Mouse (Mus musculus): ENCODE results near the gene Pnpla1. TPM values are rescaled to one million over a fixed set of nuclear protein-coding genes. Genes with fewer than 3 reads are reported as not detected.
"Not testable (repeated sequence)": the region's sequence is repeated elsewhere in the genome, so short reads cannot be mapped to it uniquely, and the experiment has no call there.

The Pnpla1 gene
- polyA plus RNA-seq (2014; fragmentation: Nextera tagmentation; extraction: Ambion mirVana) = 0.07 TPM in 1 of 2 replicates, not detected in the other

- H3K4me2 ChIP-seq (ENCODE audit: low read depth, low read length) = no peak within 1 kb of the TSS
- H3K9ac ChIP-seq (replicated peaks; ENCODE audit: low read depth, low read length) = no peak within 1 kb of the TSS
- H3K27ac ChIP-seq (ENCODE audit: low read depth, low read length) = no peak within 1 kb of the TSS
- peaks cover 3% of the 10 kb centered on the region; the same call in 1 of the 2 replicates for H3K9me3 ChIP-seq (ENCODE audit: control insufficient read depth, low read length)
- H3K4me3 ChIP-seq (ENCODE audit: low read depth, low read length) = no peak within 1 kb of the TSS
- 31% methylated on average over 12 of the region's 12 CpGs for WGBS
- H3K36me3 ChIP-seq (ENCODE audit: control insufficient read depth, insufficient read depth, low read length) = no peaks in the 10 kb centered on the region
- no peaks in the 10 kb centered on the region for H3K27me3 ChIP-seq (ENCODE audit: control insufficient read depth, insufficient read depth, low read length)
- no peak for ATAC-seq (ENCODE audit: low read depth)
- H3K4me1 ChIP-seq (ENCODE audit: control insufficient read depth, insufficient read depth, low read length) = no peaks in the 10 kb centered on the region
Measured at GRCm38 (mm10) chr17:28858205-28858604, at the start of gene Pnpla1. Gene Pnpla1, plus strand, starts transcription at chr17:28858411.

- over 99% methylated on average over 8 of the region's 8 CpGs for WGBS
- Histone ChIP-seq H3K9ac (replicated peaks; ENCODE audit: low read depth, low read length) (no peak overlapping the region), H3K27me3 (ENCODE audit: control insufficient read depth, insufficient read depth, low read length) (no peaks in the 10 kb centered on the region), H3K36me3 (ENCODE audit: control insufficient read depth, insufficient read depth, low read length) (peaks cover 28% of the 10 kb centered on the region), H3K4me1 (ENCODE audit: control insufficient read depth, insufficient read depth, low read length) (no peaks in the 10 kb centered on the region), H3K27ac (ENCODE audit: low read depth, low read length) (no peak overlapping the region), H3K9me3 (ENCODE audit: control insufficient read depth, low read length) (no peaks in the 10 kb centered on the region), H3K4me3 (ENCODE audit: low read depth, low read length) (no peak overlapping the region), H3K4me2 (ENCODE audit: low read depth, low read length) (no peak overlapping the region)
- ATAC-seq (ENCODE audit: low read depth) = no peak
Measured at GRCm38 (mm10) chr17:28808714-28809113, 49.5 kb upstream of the Pnpla1 start.

- H3K4me3 ChIP-seq (ENCODE audit: low read depth, low read length) = no peak overlapping the region
- H3K36me3 ChIP-seq (ENCODE audit: control insufficient read depth, insufficient read depth, low read length) = peaks cover 32% of the 10 kb centered on the region
- no peak for ATAC-seq (ENCODE audit: low read depth)
- H3K27me3 ChIP-seq (ENCODE audit: control insufficient read depth, insufficient read depth, low read length) = no peaks in the 10 kb centered on the region
- H3K4me1 ChIP-seq (ENCODE audit: control insufficient read depth, insufficient read depth, low read length) = no peaks in the 10 kb centered on the region
- H3K9me3 ChIP-seq (ENCODE audit: control insufficient read depth, low read length) = no peaks in the 10 kb centered on the region
- H3K4me2 ChIP-seq (ENCODE audit: low read depth, low read length) = no peak overlapping the region
- WGBS = 98% methylated on average over 10 of the region's 10 CpGs
- no peak overlapping the region for H3K27ac ChIP-seq (ENCODE audit: low read depth, low read length)
- H3K9ac ChIP-seq (replicated peaks; ENCODE audit: low read depth, low read length) = no peak overlapping the region
Measured at GRCm38 (mm10) chr17:28809175-28809831, 48.9 kb upstream of the Pnpla1 start.

- H3K9ac ChIP-seq (replicated peaks; ENCODE audit: low read depth, low read length) = no peak overlapping the region
- 94% methylated on average over 10 of the region's 10 CpGs for WGBS
- no peak overlapping the region for H3K27ac ChIP-seq (ENCODE audit: low read depth, low read length)
- no peak for ATAC-seq (ENCODE audit: low read depth)
- H3K4me1 ChIP-seq (ENCODE audit: control insufficient read depth, insufficient read depth, low read length) = no peaks in the 10 kb centered on the region
- H3K9me3 ChIP-seq (ENCODE audit: control insufficient read depth, low read length) = no peaks in the 10 kb centered on the region
- H3K36me3 ChIP-seq (ENCODE audit: control insufficient read depth, insufficient read depth, low read length) = peaks cover 45% of the 10 kb centered on the region
- H3K4me3 ChIP-seq (ENCODE audit: low read depth, low read length) = no peak overlapping the region
- no peak overlapping the region for H3K4me2 ChIP-seq (ENCODE audit: low read depth, low read length)
- H3K27me3 ChIP-seq (ENCODE audit: control insufficient read depth, insufficient read depth, low read length) = no peaks in the 10 kb centered on the region
Measured at GRCm38 (mm10) chr17:28812345-28812744, 45.9 kb upstream of the Pnpla1 start.

- Histone ChIP-seq H3K9ac (replicated peaks; ENCODE audit: low read depth, low read length) (no peak overlapping the region), H3K4me1 (ENCODE audit: control insufficient read depth, insufficient read depth, low read length) (no peaks in the 10 kb centered on the region), H3K27me3 (ENCODE audit: control insufficient read depth, insufficient read depth, low read length) (no peaks in the 10 kb centered on the region), H3K4me3 (ENCODE audit: low read depth, low read length) (no peak overlapping the region), H3K4me2 (ENCODE audit: low read depth, low read length) (no peak overlapping the region), H3K36me3 (ENCODE audit: control insufficient read depth, insufficient read depth, low read length) (peaks cover 61% of the 10 kb centered on the region), H3K27ac (ENCODE audit: low read depth, low read length) (no peak overlapping the region), H3K9me3 (ENCODE audit: control insufficient read depth, low read length) (no peaks in the 10 kb centered on the region)
- WGBS = 94% methylated on average over 18 of the region's 18 CpGs
- no peak for ATAC-seq (ENCODE audit: low read depth)
Measured at GRCm38 (mm10) chr17:28814529-28815097, 43.6 kb upstream of the Pnpla1 start.

DNA sequence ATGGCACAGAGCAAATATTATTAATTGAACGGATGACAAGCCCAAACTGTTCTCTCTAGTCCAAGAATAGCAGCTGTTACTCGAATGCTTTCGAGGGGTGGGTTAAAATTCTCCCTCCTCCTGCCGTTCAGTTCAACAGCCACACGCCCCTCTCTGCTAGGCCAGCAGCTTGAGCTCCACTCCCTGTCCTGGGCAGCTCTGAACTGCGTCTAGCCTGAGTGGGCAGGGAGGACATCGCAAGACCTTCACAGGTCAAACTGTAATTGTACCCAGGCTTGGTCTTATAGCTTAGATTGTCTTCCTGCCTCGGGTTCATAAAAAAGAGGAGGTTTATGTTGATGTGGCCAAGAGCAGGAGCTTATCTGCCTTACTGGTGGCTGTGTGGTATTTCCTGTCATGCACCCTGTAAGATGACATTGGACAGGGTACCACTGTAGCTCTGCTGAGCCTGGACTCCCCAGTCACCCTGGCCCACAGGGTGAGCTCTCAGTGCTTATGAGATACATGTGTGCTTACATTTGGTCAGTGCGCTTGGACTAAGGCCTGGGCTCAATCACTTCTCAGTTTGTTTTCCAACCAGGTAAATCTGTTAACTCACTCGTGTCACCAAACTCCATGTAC is 42.7 kb upstream of the Pnpla1 start:
- 94% methylated on average over 10 of the region's 10 CpGs for WGBS
- ATAC-seq (ENCODE audit: low read depth) = no peak
- H3K4me3 ChIP-seq (ENCODE audit: low read depth, low read length) = no peak overlapping the region
- H3K9ac ChIP-seq (replicated peaks; ENCODE audit: low read depth, low read length) = no peak overlapping the region
- H3K27me3 ChIP-seq (ENCODE audit: control insufficient read depth, insufficient read depth, low read length) = no peaks in the 10 kb centered on the region
- H3K4me1 ChIP-seq (ENCODE audit: control insufficient read depth, insufficient read depth, low read length) = no peaks in the 10 kb centered on the region
- no peak overlapping the region for H3K4me2 ChIP-seq (ENCODE audit: low read depth, low read length)
- peaks cover 54% of the 10 kb centered on the region for H3K36me3 ChIP-seq (ENCODE audit: control insufficient read depth, insufficient read depth, low read length)
- no peak overlapping the region for H3K27ac ChIP-seq (ENCODE audit: low read depth, low read length)
- H3K9me3 ChIP-seq (ENCODE audit: control insufficient read depth, low read length) = no peaks in the 10 kb centered on the region

GRCm38 (mm10) chr17:28816326-28816725 is 41.9 kb upstream of the Pnpla1 start:
- H3K4me3 ChIP-seq (ENCODE audit: low read depth, low read length); H3K9me3 ChIP-seq (ENCODE audit: control insufficient read depth, low read length); H3K4me2 ChIP-seq (ENCODE audit: low read depth, low read length); H3K27me3 ChIP-seq (ENCODE audit: control insufficient read depth, insufficient read depth, low read length); H3K27ac ChIP-seq (ENCODE audit: low read depth, low read length); ATAC-seq (ENCODE audit: low read depth); H3K4me1 ChIP-seq (ENCODE audit: control insufficient read depth, insufficient read depth, low read length); H3K9ac ChIP-seq (replicated peaks; ENCODE audit: low read depth, low read length): not testable (repeated sequence)
- H3K36me3 ChIP-seq (ENCODE audit: control insufficient read depth, insufficient read depth, low read length) = peaks cover 55% of the 10 kb centered on the region
- 95% methylated on average over 9 of the region's 10 CpGs for WGBS

GRCm38 (mm10) chr17:28816875-28817811 is 41.1 kb upstream of the Pnpla1 start:
- ATAC-seq (ENCODE audit: low read depth) = no peak
- H3K4me1 ChIP-seq (ENCODE audit: control insufficient read depth, insufficient read depth, low read length) = no peaks in the 10 kb centered on the region
- no peak overlapping the region for H3K27ac ChIP-seq (ENCODE audit: low read depth, low read length)
- peaks cover 57% of the 10 kb centered on the region for H3K36me3 ChIP-seq (ENCODE audit: control insufficient read depth, insufficient read depth, low read length)
- no peaks in the 10 kb centered on the region for H3K27me3 ChIP-seq (ENCODE audit: control insufficient read depth, insufficient read depth, low read length)
- no peaks in the 10 kb centered on the region for H3K9me3 ChIP-seq (ENCODE audit: control insufficient read depth, low read length)
- H3K4me3 ChIP-seq (ENCODE audit: low read depth, low read length) = no peak overlapping the region
- no peak overlapping the region for H3K9ac ChIP-seq (replicated peaks; ENCODE audit: low read depth, low read length)
- WGBS = 96% methylated on average over 25 of the region's 25 CpGs
- no peak overlapping the region for H3K4me2 ChIP-seq (ENCODE audit: low read depth, low read length)
